Mouse (Mus musculus) forebrain, embryonic 13.5 days (tissue): ENCODE data around the gene Scnm1. TPM values are rescaled to one million over a fixed set of nuclear protein-coding genes. Genes with fewer than 3 reads are reported as not detected.

ENCODE experiments used
- ATAC-seq: fragments of 200-750 bp; cut with Nextera tagmentation; 2 replicates; pipeline ENCODE4 v1.8.0; 2017
- H3K27ac ChIP-seq: fragments of 300-500 bp; sonication (generic); 2 replicates; pipeline ENCODE4 v1.5.1; 2015; ENCODE audit warnings: inconsistent platforms, mild to moderate bottlenecking, moderate library complexity
- H3K27me3 ChIP-seq: fragments of 300-500 bp; sonication (generic); 2 replicates; pipeline ENCODE4 v1.6.1; 2015; ENCODE audit warnings: mild to moderate bottlenecking, inconsistent platforms
- H3K36me3 ChIP-seq: fragments of 300-500 bp; sonication (generic); 2 replicates; pipeline ENCODE4 v1.6.1; 2015; ENCODE audit warnings: mild to moderate bottlenecking, inconsistent platforms; ENCODE audit not compliant: poor library complexity, severe bottlenecking
- H3K4me1 ChIP-seq: fragments of 300-500 bp; sonication (generic); 2 replicates; pipeline ENCODE4 v1.6.1; 2015; ENCODE audit warnings: inconsistent platforms
- H3K4me2 ChIP-seq: fragments of 300-500 bp; sonication (generic); 2 replicates; pipeline ENCODE4 v1.6.1; 2015; ENCODE audit warnings: inconsistent platforms, mild to moderate bottlenecking, moderate library complexity
- H3K4me3 ChIP-seq: fragments of 300-500 bp; sonication (generic); 2 replicates; pipeline ENCODE4 v1.5.1; 2015; ENCODE audit warnings: mild to moderate bottlenecking, inconsistent platforms
- H3K9ac ChIP-seq: fragments of 300-500 bp; sonication (generic); 2 replicates; pipeline ENCODE4 v1.6.1; 2015; ENCODE audit warnings: mild to moderate bottlenecking, inconsistent platforms
- H3K9me3 ChIP-seq: fragments of 300-500 bp; sonication (generic); replicated peaks from 2 replicates; pipeline ENCODE4 v1.6.1; 2016; ENCODE audit warnings: inconsistent platforms
- WGBS: fragments of 180-500 bp; shearing (Covaris S2); methylation state at CpG from one replicate; pipeline ENCODE4 v1.1.7; 2015; 5-methylcytosine and 5-hydroxymethylcytosine counted together
- polyA plus RNA-seq: library from polyadenylated mRNA; unstranded; fragments of >200 nt; fragmentation: Nextera tagmentation; extraction: Ambion mirVana; gene quantifications from 2 replicates; pipeline ENCODE4 v1.2.1, GENCODE M21; 2015

Scnm1 gene
- polyA plus RNA-seq, 1 experiment from 2014 or later, result 106 TPM

DNA sequence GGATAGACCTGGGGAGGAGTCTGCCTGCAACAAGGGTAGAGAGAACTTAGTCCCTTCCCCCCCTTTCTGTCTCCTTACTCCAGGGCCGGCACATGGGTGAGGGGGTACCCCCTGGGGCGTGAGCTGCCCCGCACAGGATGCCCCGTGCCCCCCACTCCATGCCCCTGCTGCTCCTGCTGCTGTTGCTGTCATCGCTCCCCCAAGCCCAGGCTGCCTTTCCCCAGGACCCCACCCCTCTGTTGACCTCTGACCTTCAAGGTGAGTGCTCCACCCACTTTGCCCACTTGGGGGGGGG is 30.4 kb upstream of the Scnm1 start:
- ATAC-seq, result no peak
- Histone ChIP-seq H3K9ac (0 out of 2 replicates have a peak overlapping the region, but pooled peaks have one; percentile 41), H3K4me3 (no peak overlapping the region), H3K27me3 (peaks cover 7% of the 10 kb centered on the region; the same call in 1 of the 2 replicates), H3K4me1 (peaks cover 38% of the 10 kb centered on the region), H3K4me2 (peak overlapping the region; percentile 70; the same call in 1 of the 2 replicates), H3K36me3 (peaks cover 53% of the 10 kb centered on the region), H3K27ac (no peak overlapping the region), H3K9me3 (no peaks in the 10 kb centered on the region)
- 73% methylated on average over 4 of the region's 5 CpGs for WGBS

DNA sequence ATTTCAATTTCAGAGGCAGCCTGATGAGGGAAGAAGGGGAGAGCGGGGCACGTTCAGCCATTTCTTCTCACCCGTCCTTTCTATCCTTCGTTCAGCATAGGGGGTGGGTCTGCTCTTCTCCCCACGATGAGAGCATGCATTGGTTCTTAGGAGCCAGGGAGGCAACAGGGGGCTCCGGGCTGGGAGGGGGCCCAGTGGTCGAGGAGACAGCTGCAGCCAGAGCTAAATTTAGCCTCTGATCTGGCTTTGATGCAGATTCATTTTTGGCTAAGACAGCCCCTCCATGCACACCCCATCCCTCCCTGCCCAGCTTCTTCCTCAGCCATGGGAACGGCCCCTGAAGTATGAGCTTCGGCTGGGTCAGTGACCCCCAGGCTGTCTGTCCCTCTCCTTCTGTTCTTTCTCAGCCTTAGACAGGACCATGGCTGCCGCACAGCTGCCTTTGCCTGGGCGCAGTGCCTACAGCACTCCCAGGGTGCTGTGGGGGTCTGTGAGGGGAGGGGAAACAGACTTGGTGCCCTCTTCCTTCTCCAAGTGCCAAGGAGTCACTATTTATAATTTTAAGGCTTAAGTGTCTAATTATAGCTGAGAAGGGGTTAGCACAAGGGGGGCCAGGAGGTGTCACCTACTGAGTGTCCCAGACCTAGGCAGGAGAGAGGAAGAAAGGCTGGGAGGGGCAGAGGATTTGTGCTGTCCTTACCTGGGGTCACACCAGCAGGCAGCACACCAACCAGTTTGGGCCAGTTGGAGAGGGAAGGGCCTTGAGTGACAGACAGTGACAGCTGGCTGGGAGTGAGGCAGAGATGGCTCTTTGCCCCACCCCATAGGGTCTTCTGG is 29.8 kb upstream of the Scnm1 start:
- 68% methylated on average over 11 of the region's 11 CpGs for WGBS
- ATAC-seq, result no peak
- Histone ChIP-seq H3K27ac (no peak overlapping the region; the same call in 1 of the 2 replicates), H3K9me3 (no peaks in the 10 kb centered on the region), H3K4me2 (peak overlapping the region; percentile 70), H3K27me3 (0 out of 2 replicates have a peak, but pooled peaks cover 5% of the 10 kb centered on the region), H3K36me3 (peaks cover 48% of the 10 kb centered on the region), H3K4me3 (peak overlapping the region; percentile 20; the same call in 1 of the 2 replicates), H3K9ac (peak overlapping the region; percentile 41), H3K4me1 (peaks cover 38% of the 10 kb centered on the region)

DNA sequence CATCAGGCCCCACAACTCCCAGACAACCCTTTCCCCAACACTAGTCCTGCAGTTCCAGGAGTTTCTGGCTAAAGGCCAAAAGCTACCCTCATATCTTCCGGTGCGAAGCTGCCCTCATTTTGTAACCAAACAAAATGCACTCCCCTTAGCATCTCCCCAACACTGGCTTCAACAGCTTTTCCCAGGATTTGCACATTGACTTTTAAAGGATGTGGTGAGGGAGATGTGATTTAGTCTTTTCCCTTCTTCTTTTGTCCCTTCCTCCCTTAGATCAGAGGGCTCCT is 28.5 kb upstream of the Scnm1 start:
- Histone ChIP-seq H3K27ac (peak overlapping the region; percentile 70), H3K9me3 (no peaks in the 10 kb centered on the region), H3K4me1 (peaks cover 38% of the 10 kb centered on the region), H3K4me3 (peak overlapping the region; percentile 88), H3K9ac (peak overlapping the region; percentile 89), H3K4me2 (peak overlapping the region; percentile 70), H3K27me3 (0 out of 2 replicates have a peak, but pooled peaks cover 5% of the 10 kb centered on the region), H3K36me3 (peaks cover 34% of the 10 kb centered on the region)
- 19% methylated on average over 2 of the region's 2 CpGs for WGBS
- no peak for ATAC-seq

DNA sequence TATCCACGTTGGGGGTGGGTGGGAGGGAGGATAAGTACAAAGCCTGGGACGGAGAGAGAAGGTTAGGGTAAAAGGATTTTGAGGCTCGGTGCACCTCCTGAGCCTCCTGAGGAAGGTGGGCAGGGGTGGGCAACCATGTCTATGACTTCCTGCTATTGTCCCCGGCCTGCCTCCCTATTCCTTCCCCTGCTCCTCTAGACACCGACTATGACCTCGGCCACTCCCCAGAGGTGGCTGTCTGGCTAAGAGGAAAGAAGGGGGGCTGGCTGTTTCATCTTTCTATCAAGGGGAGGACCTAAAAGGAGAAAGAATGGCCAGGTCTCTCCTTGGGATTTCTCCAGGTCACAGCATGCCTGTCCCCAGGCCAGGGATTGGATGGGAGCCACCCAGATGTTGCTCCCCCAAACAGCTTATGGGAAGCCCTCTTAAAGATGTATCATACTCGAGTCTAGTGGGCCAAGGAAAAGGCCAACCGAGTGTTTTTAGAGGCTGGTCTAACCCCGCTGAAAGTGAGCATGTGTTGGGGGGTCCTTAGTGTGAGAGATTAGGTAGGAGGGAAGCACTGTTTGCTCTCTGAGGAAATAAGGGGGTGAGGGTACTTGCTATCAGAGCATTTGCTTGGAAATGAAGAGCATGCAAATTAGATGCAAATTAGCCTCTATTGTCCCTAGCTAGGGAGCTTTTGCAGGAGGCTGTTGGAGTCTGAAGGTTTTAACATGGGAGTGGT is 28.0 kb upstream of the Scnm1 start:
- WGBS, result 3% methylated on average over 8 of the region's 9 CpGs
- Histone ChIP-seq H3K9ac (peak overlapping the region; percentile 89), H3K9me3 (no peaks in the 10 kb centered on the region), H3K4me2 (peak overlapping the region; percentile 70), H3K36me3 (peaks cover 29% of the 10 kb centered on the region), H3K27me3 (0 out of 2 replicates have a peak, but pooled peaks cover 5% of the 10 kb centered on the region), H3K4me3 (peak overlapping the region; percentile 88), H3K27ac (peak overlapping the region; percentile 70), H3K4me1 (peaks cover 38% of the 10 kb centered on the region)
- no peak for ATAC-seq

DNA sequence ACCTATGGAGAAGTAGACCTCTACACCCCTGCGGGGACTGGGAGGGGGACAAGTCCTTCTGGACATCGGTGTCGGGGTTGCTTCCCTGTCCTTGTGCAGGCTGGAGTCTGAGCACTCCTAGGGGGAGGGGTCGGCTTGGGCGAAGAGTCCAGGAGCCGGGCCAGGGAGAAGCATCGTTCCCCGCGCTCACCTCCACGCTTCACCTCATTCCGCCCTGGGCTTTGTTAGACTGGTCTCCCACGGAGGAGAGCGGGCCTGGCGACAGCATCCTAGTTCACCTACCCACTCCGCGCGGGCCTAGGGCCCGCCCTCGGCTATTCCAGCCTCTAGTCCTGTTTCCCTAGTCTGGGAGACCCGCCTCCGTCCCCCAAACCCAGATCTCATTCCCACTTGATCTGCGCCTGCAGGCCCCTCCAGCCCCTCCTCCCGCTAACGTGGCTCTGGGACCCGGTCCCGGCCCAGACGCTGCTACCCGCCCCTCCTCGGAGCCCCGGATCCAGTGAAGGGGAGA is 27.3 kb upstream of the Scnm1 start:
- Histone ChIP-seq H3K27ac (peak overlapping the region; percentile 70), H3K9me3 (no peaks in the 10 kb centered on the region), H3K27me3 (0 out of 2 replicates have a peak, but pooled peaks cover 5% of the 10 kb centered on the region), H3K4me1 (peaks cover 38% of the 10 kb centered on the region), H3K9ac (peak overlapping the region; percentile 89), H3K4me2 (peak overlapping the region; percentile 70), H3K4me3 (peak overlapping the region; percentile 88), H3K36me3 (peaks cover 22% of the 10 kb centered on the region)
- under 1% methylated on average over 29 of the region's 30 CpGs for WGBS
- ATAC-seq, result peak; percentile 14

DNA sequence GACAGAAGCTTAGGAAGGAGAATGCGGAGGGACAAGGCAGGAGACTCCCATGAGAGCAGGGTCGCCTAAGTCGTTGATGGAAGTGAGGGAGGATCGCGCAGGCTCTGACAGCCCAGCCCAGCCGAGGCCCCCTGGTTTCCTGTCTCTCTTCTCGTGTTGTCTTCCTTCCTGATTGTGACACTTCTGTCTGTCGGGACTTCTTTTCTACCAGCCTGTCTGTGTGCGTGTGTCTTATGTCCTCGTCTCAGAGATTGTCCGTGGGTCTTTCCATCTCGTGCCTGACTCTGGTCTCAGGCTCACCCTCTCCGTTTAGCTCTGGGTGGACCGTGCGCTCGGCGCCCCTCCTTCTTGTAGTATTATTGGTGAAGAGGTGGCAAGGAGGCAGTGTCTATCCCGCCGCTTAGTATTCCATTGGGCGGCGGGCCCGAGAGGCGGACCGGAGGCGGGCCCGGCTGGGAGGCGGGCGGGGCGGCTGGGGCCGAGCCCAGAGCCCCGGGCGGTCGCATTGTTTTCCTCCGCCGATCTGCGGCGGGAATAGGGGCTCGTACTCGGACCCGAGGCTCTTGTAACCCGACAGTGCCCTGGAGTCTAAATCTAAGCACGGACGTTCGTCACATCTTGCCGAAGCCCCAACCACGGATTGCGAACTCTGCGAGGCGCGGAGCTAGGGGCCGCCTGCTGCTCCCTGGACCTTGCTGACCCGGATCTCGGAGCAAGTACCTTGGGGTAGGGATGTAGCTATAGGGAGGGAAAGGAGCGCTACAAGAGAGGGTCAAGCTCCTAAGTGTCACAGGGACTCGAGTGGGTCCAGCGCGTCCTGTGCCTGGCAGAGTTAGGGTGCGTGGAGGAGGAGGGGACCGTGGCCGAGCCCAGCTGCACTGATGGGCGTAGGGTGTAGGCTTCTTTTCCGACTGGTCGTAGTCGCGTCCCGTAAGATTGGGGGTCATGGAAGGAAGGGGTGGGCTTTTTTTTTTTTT is 26.5 kb upstream of the Scnm1 start, which contains the start of gene Sema6c:
TSS of gene Sema6c (plus strand) at position 471 of the 977 bp plus-strand sequence.
- peaks cover 38% of the 10 kb centered on the region for H3K4me1 ChIP-seq
- H3K27ac ChIP-seq, result peak within 1 kb of the TSS; percentile 70
- peak within 1 kb of the TSS; percentile 88 for H3K4me3 ChIP-seq
- WGBS, result under 1% methylated on average over 63 of the region's 66 CpGs
- peak; percentile 98 for ATAC-seq
- H3K4me2 ChIP-seq, result peak within 1 kb of the TSS; percentile 70
- no peaks in the 10 kb centered on the region for H3K9me3 ChIP-seq
- peaks cover 14% of the 10 kb centered on the region for H3K36me3 ChIP-seq
- peak within 1 kb of the TSS; percentile 89 for H3K9ac ChIP-seq
- 0 out of 2 replicates have a peak, but pooled peaks cover 5% of the 10 kb centered on the region for H3K27me3 ChIP-seq

DNA sequence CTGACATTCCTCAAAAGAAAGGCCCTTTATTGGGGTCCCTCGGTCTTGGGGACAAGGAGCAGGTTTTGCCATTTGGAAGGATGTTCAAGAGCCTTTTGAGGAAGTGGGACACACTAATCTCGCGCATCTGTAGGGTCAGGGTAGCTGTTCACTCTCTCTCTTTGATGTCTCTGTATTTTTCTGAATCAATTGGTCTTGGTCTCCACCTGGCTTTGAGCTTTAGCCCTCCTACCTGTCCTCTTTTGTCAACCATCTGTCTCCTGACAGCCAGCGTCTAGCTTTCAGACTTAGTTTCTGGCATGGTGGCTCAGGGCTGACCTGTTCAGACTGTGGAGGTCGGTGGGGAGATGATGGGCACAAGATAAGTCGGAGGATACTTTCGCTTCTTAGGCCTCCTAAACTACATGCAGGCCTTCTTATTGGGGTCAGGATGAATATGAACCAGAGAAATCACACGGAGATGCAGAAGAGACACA is 25.7 kb upstream of the Scnm1 start:
- no peak overlapping the region for H3K27ac ChIP-seq
- WGBS, result 19% methylated on average over 8 of the region's 8 CpGs
- peak overlapping the region; percentile 70 for H3K4me2 ChIP-seq
- 0 out of 2 replicates have a peak, but pooled peaks cover 5% of the 10 kb centered on the region for H3K27me3 ChIP-seq
- no peak for ATAC-seq
- peak overlapping the region; percentile 88 for H3K4me3 ChIP-seq
- peaks cover 7% of the 10 kb centered on the region for H3K36me3 ChIP-seq
- H3K9ac ChIP-seq, result peak overlapping the region; percentile 89
- peaks cover 36% of the 10 kb centered on the region for H3K4me1 ChIP-seq
- H3K9me3 ChIP-seq, result no peaks in the 10 kb centered on the region

DNA sequence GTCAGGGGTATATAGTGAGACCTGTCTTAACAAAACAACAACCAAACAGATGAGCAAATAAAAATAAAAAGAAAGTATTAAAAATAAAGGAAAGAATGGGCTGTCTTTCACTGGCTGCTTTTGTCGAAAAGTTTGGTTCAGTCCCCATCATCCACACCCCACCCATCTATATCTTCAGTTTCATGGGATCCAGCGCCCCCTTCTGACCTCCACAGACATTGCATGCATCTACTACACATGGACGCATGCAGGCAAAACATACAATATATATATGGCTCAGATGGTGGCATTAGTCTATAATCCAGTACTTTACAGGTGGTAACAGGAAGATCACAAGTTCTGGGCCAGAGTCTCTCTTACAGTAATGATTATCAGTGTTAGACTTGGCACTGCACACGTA is 20.1 kb upstream of the Scnm1 start:
- Histone ChIP-seq H3K36me3 (no peaks in the 10 kb centered on the region), H3K4me3 (no peak overlapping the region), H3K4me2 (no peak overlapping the region), H3K27ac (no peak overlapping the region), H3K9ac (no peak overlapping the region), H3K27me3 (peaks cover 10% of the 10 kb centered on the region; the same call in 1 of the 2 replicates), H3K9me3 (no peaks in the 10 kb centered on the region), H3K4me1 (no peaks in the 10 kb centered on the region)
- WGBS, result 57% methylated on average over 4 of the region's 4 CpGs
- no peak for ATAC-seq

DNA sequence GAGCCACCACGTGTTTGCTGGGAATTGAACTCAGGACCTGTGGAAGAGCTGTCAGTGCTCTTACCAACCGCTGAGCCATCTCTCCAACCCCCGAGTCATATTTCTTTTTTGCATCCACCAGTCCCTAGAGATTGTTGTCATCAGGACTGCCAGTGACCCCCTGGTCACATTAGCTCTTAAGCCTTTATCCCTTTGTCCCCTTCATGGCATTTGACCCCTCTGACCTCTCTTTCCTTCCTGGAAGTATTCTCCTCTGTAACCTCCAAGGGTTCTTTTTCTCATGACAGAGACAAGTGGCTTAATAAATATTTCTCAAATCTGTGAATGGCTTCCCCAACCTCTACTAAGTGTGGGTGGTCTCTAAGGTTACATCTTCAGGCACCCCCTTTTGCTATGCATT is 14.1 kb upstream of the Scnm1 start:
- Histone ChIP-seq H3K4me3 (no peak overlapping the region), H3K9ac (no peak overlapping the region), H3K27ac (no peak overlapping the region), H3K27me3 (peaks cover 9% of the 10 kb centered on the region; the same call in 1 of the 2 replicates), H3K4me1 (no peaks in the 10 kb centered on the region), H3K9me3 (no peaks in the 10 kb centered on the region), H3K4me2 (no peak overlapping the region), H3K36me3 (no peaks in the 10 kb centered on the region)
- no peak for ATAC-seq
- WGBS, result 65% methylated on average over 3 of the region's 3 CpGs

DNA sequence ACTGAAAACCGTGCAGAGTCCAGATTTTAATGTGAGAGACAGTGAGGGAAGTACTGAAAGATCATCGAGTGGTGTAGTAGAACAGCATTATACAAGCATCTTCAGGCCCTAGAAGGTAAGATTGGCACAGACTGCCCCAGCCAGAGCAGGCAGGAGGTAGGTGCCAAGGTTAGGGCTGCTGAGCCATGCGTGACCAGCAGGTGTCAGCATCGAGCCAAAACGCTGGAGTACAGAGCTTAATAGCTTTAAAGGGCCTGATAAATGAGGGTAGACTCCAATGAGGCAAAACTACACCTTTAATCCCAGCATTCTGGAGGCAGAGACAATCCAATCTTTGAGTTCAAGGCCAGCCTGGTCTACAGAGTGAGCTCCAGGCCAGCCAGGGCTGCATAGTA is 8.8 kb upstream of the Scnm1 start:
- no peaks in the 10 kb centered on the region for H3K9me3 ChIP-seq
- no peak overlapping the region for H3K4me3 ChIP-seq
- no peak overlapping the region for H3K9ac ChIP-seq
- H3K4me2 ChIP-seq, result no peak overlapping the region
- peak; percentile 79 for ATAC-seq
- WGBS, result 8% methylated on average over 5 of the region's 5 CpGs
- H3K27ac ChIP-seq, result no peak overlapping the region
- H3K36me3 ChIP-seq, result peaks cover 18% of the 10 kb centered on the region
- no peaks in the 10 kb centered on the region for H3K4me1 ChIP-seq
- H3K27me3 ChIP-seq, result no peaks in the 10 kb centered on the region

DNA sequence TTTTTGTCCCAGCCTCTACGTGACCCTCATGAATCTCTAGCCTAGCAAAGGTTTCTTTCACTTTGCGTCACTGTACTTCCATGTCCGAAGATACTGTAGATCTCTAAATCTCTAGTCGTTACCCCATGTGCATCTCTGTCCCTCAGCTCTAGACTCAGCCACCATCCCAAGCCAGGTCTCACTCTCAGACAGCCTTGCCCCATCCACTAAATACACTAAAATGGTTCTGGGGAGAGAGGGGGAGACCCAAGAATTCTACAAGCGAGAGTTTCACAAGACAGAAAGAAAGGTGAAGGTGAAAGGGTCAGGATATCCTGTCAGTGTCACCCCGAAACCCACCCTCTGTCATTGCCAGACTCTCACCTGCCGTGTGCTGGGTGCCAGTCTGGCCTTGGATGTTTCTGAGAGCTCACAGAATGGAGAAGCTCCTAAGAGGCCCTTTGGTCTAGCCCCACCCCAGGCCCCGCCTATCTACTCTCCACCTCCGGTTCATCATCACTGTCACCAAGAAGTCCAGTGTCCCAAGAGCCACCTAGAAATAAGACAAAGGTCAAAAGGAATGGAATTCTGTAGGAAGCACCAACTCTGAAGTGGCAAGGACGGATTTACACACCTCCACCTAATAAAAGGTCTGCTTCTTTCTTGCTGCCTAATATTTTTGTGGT is 8.3 kb upstream of the Scnm1 start, which contains the start of gene Tnfaip8l2:
TSS of gene Tnfaip8l2 (minus strand) at position 409 of the 665 bp plus-strand sequence.
- no peaks in the 10 kb centered on the region for H3K27me3 ChIP-seq
- no peaks in the 10 kb centered on the region for H3K4me1 ChIP-seq
- H3K9me3 ChIP-seq, result no peaks in the 10 kb centered on the region
- H3K9ac ChIP-seq, result no peak within 1 kb of the TSS
- H3K4me3 ChIP-seq, result no peak within 1 kb of the TSS
- ATAC-seq, result peak; percentile 42; the same call in 1 of the 2 replicates
- 82% methylated on average over 10 of the region's 10 CpGs for WGBS
- H3K27ac ChIP-seq, result no peak within 1 kb of the TSS
- H3K36me3 ChIP-seq, result peaks cover 18% of the 10 kb centered on the region
- no peak within 1 kb of the TSS for H3K4me2 ChIP-seq
